Mouse (Mus musculus): ENCODE results near the gene Top2a. TPM values are rescaled to one million over a fixed set of nuclear protein-coding genes. Genes with fewer than 3 reads are reported as not detected.
A peak's percentile ranks its signal among the peaks of the same experiment; 100 is the strongest.

Top2a gene
- polyA plus RNA-seq, 1 experiment: 59.2 TPM

GRCm38 (mm10) chr11:98972801-98973360 is 51.1 kb downstream of the Top2a start:
- Histone ChIP-seq H3K4me3 (ENCODE audit: control insufficient read depth, insufficient read depth, low read length) (no peak overlapping the region), H3K27me3 (ENCODE audit: control insufficient read depth, insufficient read depth, low read length) (no peaks in the 10 kb centered on the region), H3K36me3 (ENCODE audit: control insufficient read depth, insufficient read depth, low read length) (peaks cover 41% of the 10 kb centered on the region), H3K27ac (ENCODE audit: control insufficient read depth, insufficient read depth, low read length) (no peak overlapping the region), H3K4me1 (replicated peaks; ENCODE audit: control insufficient read depth, insufficient read depth, low read length) (peaks cover 18% of the 10 kb centered on the region)
- TF ChIP-seq CTCF (IDR thresholded peaks at IDR 0.05; ENCODE audit: borderline replicate concordance, control insufficient read depth, extremely low read depth, insufficient read depth, low read length, poor library complexity): no peak
- TF ChIP-seq POLR2A (IDR thresholded peaks at IDR 0.05; ENCODE audit: control insufficient read depth, extremely low read depth, insufficient read depth, low read length, poor library complexity): no peak
- 92% methylated on average over 9 of the region's 9 CpGs for WGBS
- no peak for DNase-seq

DNA sequence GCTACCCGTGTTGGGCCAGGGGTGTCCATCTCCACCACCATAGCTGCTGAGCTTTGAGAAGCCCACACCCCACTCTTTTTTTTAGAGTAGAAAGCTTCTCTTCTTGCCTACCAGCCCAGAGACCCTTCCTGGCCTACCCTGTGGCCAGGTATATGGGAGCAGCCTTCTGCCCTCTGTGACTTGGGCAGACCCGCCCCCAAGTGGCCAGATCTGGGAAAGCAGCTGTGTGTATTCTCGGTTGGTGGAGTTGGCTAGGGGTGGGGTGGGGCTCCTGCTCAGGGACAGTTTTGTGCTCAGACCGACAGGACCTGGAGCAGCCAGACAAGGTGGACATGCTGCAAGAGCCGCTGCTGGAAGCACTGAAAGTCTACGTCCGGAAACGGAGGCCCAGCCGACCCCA is 51.8 kb downstream of the Top2a start:
- peaks cover 20% of the 10 kb centered on the region for H3K4me1 ChIP-seq (replicated peaks; ENCODE audit: control insufficient read depth, insufficient read depth, low read length)
- no peaks in the 10 kb centered on the region for H3K27me3 ChIP-seq (ENCODE audit: control insufficient read depth, insufficient read depth, low read length)
- peak; percentile 91 for DNase-seq
- peaks cover 45% of the 10 kb centered on the region for H3K36me3 ChIP-seq (ENCODE audit: control insufficient read depth, insufficient read depth, low read length)
- H3K4me3 ChIP-seq (ENCODE audit: control insufficient read depth, insufficient read depth, low read length): no peak overlapping the region
- 63% methylated on average over 9 of the region's 9 CpGs for WGBS
- no peak overlapping the region for H3K27ac ChIP-seq (ENCODE audit: control insufficient read depth, insufficient read depth, low read length)
- TF ChIP-seq POLR2A (IDR thresholded peaks at IDR 0.05; ENCODE audit: control insufficient read depth, extremely low read depth, insufficient read depth, low read length, poor library complexity) (no peak), CTCF (IDR thresholded peaks at IDR 0.05; ENCODE audit: borderline replicate concordance, control insufficient read depth, extremely low read depth, insufficient read depth, low read length, poor library complexity) (peak; percentile 97)

DNA sequence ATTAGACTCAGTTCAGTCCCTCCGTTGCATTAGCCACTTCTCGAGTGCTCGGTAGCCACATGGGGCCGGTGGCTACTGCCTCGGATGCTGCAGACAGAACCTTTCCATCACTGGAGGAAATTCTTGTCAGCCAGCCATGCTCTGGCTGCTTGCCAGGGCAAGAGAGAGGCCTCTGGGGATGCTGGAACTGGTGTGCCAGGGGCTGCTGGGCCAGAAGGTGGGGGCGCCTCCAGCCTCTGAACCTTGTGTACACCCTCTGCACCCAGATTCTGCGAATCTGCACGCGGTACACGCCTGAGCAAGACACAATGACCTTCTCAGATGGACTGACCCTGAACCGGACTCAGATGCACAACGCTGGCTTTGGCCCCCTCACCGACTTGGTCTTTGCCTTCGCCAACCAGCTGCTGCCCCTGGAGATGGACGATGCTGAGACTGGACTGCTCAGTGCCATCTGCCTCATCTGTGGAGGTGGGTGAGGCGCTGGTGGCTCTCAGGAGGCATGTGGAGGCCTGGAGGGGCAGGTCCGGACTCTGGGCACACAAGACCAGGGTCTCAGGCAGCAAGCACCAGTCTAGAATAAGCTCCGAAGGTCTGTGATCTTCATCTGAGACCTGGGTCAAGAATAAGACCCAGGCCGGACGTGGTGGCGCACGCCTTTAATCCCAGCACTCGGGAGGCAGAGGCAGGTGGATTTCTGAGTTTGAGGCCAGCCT is 52.5 kb downstream of the Top2a start:
- Histone ChIP-seq H3K36me3 (ENCODE audit: control insufficient read depth, insufficient read depth, low read length) (peaks cover 45% of the 10 kb centered on the region), H3K4me1 (replicated peaks; ENCODE audit: control insufficient read depth, insufficient read depth, low read length) (peaks cover 27% of the 10 kb centered on the region), H3K4me3 (ENCODE audit: control insufficient read depth, insufficient read depth, low read length) (no peak overlapping the region), H3K27me3 (ENCODE audit: control insufficient read depth, insufficient read depth, low read length) (no peaks in the 10 kb centered on the region), H3K27ac (ENCODE audit: control insufficient read depth, insufficient read depth, low read length) (no peak overlapping the region)
- no peak for DNase-seq
- TF ChIP-seq POLR2A (IDR thresholded peaks at IDR 0.05; ENCODE audit: control insufficient read depth, extremely low read depth, insufficient read depth, low read length, poor library complexity): no peak
- no peak for TF ChIP-seq CTCF (IDR thresholded peaks at IDR 0.05; ENCODE audit: borderline replicate concordance, control insufficient read depth, extremely low read depth, insufficient read depth, low read length, poor library complexity)
- WGBS: 90% methylated on average over 23 of the region's 23 CpGs

- TF ChIP-seq CTCF (IDR thresholded peaks at IDR 0.05; ENCODE audit: borderline replicate concordance, control insufficient read depth, extremely low read depth, insufficient read depth, low read length, poor library complexity): no peak
- TF ChIP-seq POLR2A (IDR thresholded peaks at IDR 0.05; ENCODE audit: control insufficient read depth, extremely low read depth, insufficient read depth, low read length, poor library complexity): no peak
- H3K4me1 ChIP-seq (replicated peaks; ENCODE audit: control insufficient read depth, insufficient read depth, low read length): peaks cover 37% of the 10 kb centered on the region
- H3K36me3 ChIP-seq (ENCODE audit: control insufficient read depth, insufficient read depth, low read length): peaks cover 45% of the 10 kb centered on the region
- no peak for DNase-seq
- 90% methylated on average over 29 of the region's 29 CpGs for WGBS
- H3K27ac ChIP-seq (ENCODE audit: control insufficient read depth, insufficient read depth, low read length): no peak overlapping the region
- H3K27me3 ChIP-seq (ENCODE audit: control insufficient read depth, insufficient read depth, low read length): no peaks in the 10 kb centered on the region
- no peak overlapping the region for H3K4me3 ChIP-seq (ENCODE audit: control insufficient read depth, insufficient read depth, low read length)
These were observed 53.6 kb downstream of the Top2a start for GRCm38 (mm10) chr11:98970191-98970925.

- peaks cover 45% of the 10 kb centered on the region for H3K36me3 ChIP-seq (ENCODE audit: control insufficient read depth, insufficient read depth, low read length)
- no peak for DNase-seq
- 86% methylated on average over 17 of the region's 17 CpGs for WGBS
These were observed 54.5 kb downstream of the Top2a start for GRCm38 (mm10) chr11:98969496-98969927.

GRCm38 (mm10) chr11:98968716-98969495 is 55.1 kb downstream of the Top2a start:
- H3K36me3 ChIP-seq (ENCODE audit: control insufficient read depth, insufficient read depth, low read length): peaks cover 42% of the 10 kb centered on the region
- H3K27ac ChIP-seq (ENCODE audit: control insufficient read depth, insufficient read depth, low read length): no peak overlapping the region
- no peaks in the 10 kb centered on the region for H3K27me3 ChIP-seq (ENCODE audit: control insufficient read depth, insufficient read depth, low read length)
- TF ChIP-seq POLR2A (IDR thresholded peaks at IDR 0.05; ENCODE audit: control insufficient read depth, extremely low read depth, insufficient read depth, low read length, poor library complexity) (no peak), CTCF (IDR thresholded peaks at IDR 0.05; ENCODE audit: borderline replicate concordance, control insufficient read depth, extremely low read depth, insufficient read depth, low read length, poor library complexity) (no peak)
- H3K4me1 ChIP-seq (replicated peaks; ENCODE audit: control insufficient read depth, insufficient read depth, low read length): peaks cover 50% of the 10 kb centered on the region
- no peak for DNase-seq
- WGBS: 61% methylated on average over 20 of the region's 20 CpGs
- no peak overlapping the region for H3K4me3 ChIP-seq (ENCODE audit: control insufficient read depth, insufficient read depth, low read length)

More at GRCm38 (mm10) chr11:98969496-98969927, 54.5 kb downstream of the Top2a start:
- H3K4me1 ChIP-seq (replicated peaks; ENCODE audit: control insufficient read depth, insufficient read depth, low read length): peaks cover 44% of the 10 kb centered on the region
- TF ChIP-seq CTCF (IDR thresholded peaks at IDR 0.05; ENCODE audit: borderline replicate concordance, control insufficient read depth, extremely low read depth, insufficient read depth, low read length, poor library complexity): no peak
- TF ChIP-seq POLR2A (IDR thresholded peaks at IDR 0.05; ENCODE audit: control insufficient read depth, extremely low read depth, insufficient read depth, low read length, poor library complexity): no peak
- H3K27ac ChIP-seq (ENCODE audit: control insufficient read depth, insufficient read depth, low read length): no peak overlapping the region
- H3K4me3 ChIP-seq (ENCODE audit: control insufficient read depth, insufficient read depth, low read length): no peak overlapping the region
- H3K27me3 ChIP-seq (ENCODE audit: control insufficient read depth, insufficient read depth, low read length): no peaks in the 10 kb centered on the region
